Mouse (Mus musculus): Measurements from ENCODE around the gene Cpne4. TPM values are rescaled to one million over a fixed set of nuclear protein-coding genes. Genes with fewer than 3 reads are reported as not detected.

Gene Cpne4
- polyA plus RNA-seq, 1 experiment from 2014 or later: not detected

GRCm38 (mm10) chr9:105018186-105018585, 471.1 kb downstream of the Cpne4 start:
- Histone ChIP-seq H3K4me1 (ENCODE audit: control insufficient read depth, low read depth, low read length) (no peaks in the 10 kb centered on the region), H3K4me3 (ENCODE audit: low read depth, low read length) (no peak overlapping the region), H3K4me2 (ENCODE audit: low read depth, low read length) (no peak overlapping the region), H3K36me3 (ENCODE audit: control insufficient read depth, insufficient read depth) (no peaks in the 10 kb centered on the region), H3K9me3 (replicated peaks; ENCODE audit: control insufficient read depth, low read length) (no peaks in the 10 kb centered on the region), H3K27me3 (ENCODE audit: control insufficient read depth, insufficient read depth, low read depth, low read length) (no peaks in the 10 kb centered on the region), H3K9ac (ENCODE audit: low read depth, low read length) (no peak overlapping the region), H3K27ac (ENCODE audit: low read length) (no peak overlapping the region)
- ATAC-seq (ENCODE audit: low read depth): no peak
- WGBS (ENCODE audit: insufficient replicate concordance): 64% methylated on average over 7 of the region's 7 CpGs

- ATAC-seq (ENCODE audit: low read depth): no peak
- Histone ChIP-seq H3K4me3 (ENCODE audit: low read depth, low read length) (no peak overlapping the region), H3K4me1 (ENCODE audit: control insufficient read depth, low read depth, low read length) (no peaks in the 10 kb centered on the region), H3K9me3 (replicated peaks; ENCODE audit: control insufficient read depth, low read length) (no peaks in the 10 kb centered on the region), H3K27ac (ENCODE audit: low read length) (no peak overlapping the region), H3K36me3 (ENCODE audit: control insufficient read depth, insufficient read depth) (no peaks in the 10 kb centered on the region), H3K9ac (ENCODE audit: low read depth, low read length) (no peak overlapping the region), H3K27me3 (ENCODE audit: control insufficient read depth, insufficient read depth, low read depth, low read length) (no peaks in the 10 kb centered on the region), H3K4me2 (ENCODE audit: low read depth, low read length) (no peak overlapping the region)
- 46% methylated on average over 3 of the region's 3 CpGs for whole genome bisulfite sequencing (ENCODE audit: insufficient replicate concordance)
Observed at GRCm38 (mm10) chr9:105028311-105028710, 481.2 kb downstream of the Cpne4 start.

GRCm38 (mm10) chr9:105032572-105032971, 485.5 kb downstream of the Cpne4 start:
- no peak for ATAC-seq (ENCODE audit: low read depth)
- WGBS (ENCODE audit: insufficient replicate concordance): 66% methylated on average over 9 of the region's 9 CpGs

GRCm38 (mm10) chr9:105033641-105034040, 486.6 kb downstream of the Cpne4 start:
- H3K4me2 ChIP-seq (ENCODE audit: low read depth, low read length): no peak overlapping the region
- WGBS (ENCODE audit: insufficient replicate concordance): 66% methylated on average over 7 of the region's 7 CpGs
- no peak overlapping the region for H3K4me3 ChIP-seq (ENCODE audit: low read depth, low read length)
- H3K9ac ChIP-seq (ENCODE audit: low read depth, low read length): no peak overlapping the region
- no peaks in the 10 kb centered on the region for H3K27me3 ChIP-seq (ENCODE audit: control insufficient read depth, insufficient read depth, low read depth, low read length)
- H3K27ac ChIP-seq (ENCODE audit: low read length): no peak overlapping the region
- H3K36me3 ChIP-seq (ENCODE audit: control insufficient read depth, insufficient read depth): no peaks in the 10 kb centered on the region
- no peak for ATAC-seq (ENCODE audit: low read depth)
- no peaks in the 10 kb centered on the region for H3K4me1 ChIP-seq (ENCODE audit: control insufficient read depth, low read depth, low read length)
- no peaks in the 10 kb centered on the region for H3K9me3 ChIP-seq (replicated peaks; ENCODE audit: control insufficient read depth, low read length)

More at GRCm38 (mm10) chr9:105032572-105032971, 485.5 kb downstream of the Cpne4 start:
- H3K4me2 ChIP-seq (ENCODE audit: low read depth, low read length): no peak overlapping the region
- H3K9me3 ChIP-seq (replicated peaks; ENCODE audit: control insufficient read depth, low read length): no peaks in the 10 kb centered on the region
- H3K27me3 ChIP-seq (ENCODE audit: control insufficient read depth, insufficient read depth, low read depth, low read length): no peaks in the 10 kb centered on the region
- no peaks in the 10 kb centered on the region for H3K4me1 ChIP-seq (ENCODE audit: control insufficient read depth, low read depth, low read length)
- H3K4me3 ChIP-seq (ENCODE audit: low read depth, low read length): no peak overlapping the region
- H3K9ac ChIP-seq (ENCODE audit: low read depth, low read length): no peak overlapping the region
- H3K27ac ChIP-seq (ENCODE audit: low read length): no peak overlapping the region
- H3K36me3 ChIP-seq (ENCODE audit: control insufficient read depth, insufficient read depth): no peaks in the 10 kb centered on the region

- WGBS (ENCODE audit: insufficient replicate concordance): 50% methylated on average over 3 of the region's 3 CpGs
- ATAC-seq (ENCODE audit: low read depth): no peak
- no peak overlapping the region for H3K27ac ChIP-seq (ENCODE audit: low read length)
Observed at GRCm38 (mm10) chr9:105037847-105038246, 490.8 kb downstream of the Cpne4 start.

GRCm38 (mm10) chr9:105046014-105046413, 498.9 kb downstream of the Cpne4 start:
- Histone ChIP-seq H3K4me2 (ENCODE audit: low read depth, low read length) (no peak overlapping the region), H3K4me1 (ENCODE audit: control insufficient read depth, low read depth, low read length) (no peaks in the 10 kb centered on the region), H3K36me3 (ENCODE audit: control insufficient read depth, insufficient read depth) (no peaks in the 10 kb centered on the region), H3K27ac (ENCODE audit: low read length) (no peak overlapping the region), H3K4me3 (ENCODE audit: low read depth, low read length) (no peak overlapping the region), H3K27me3 (ENCODE audit: control insufficient read depth, insufficient read depth, low read depth, low read length) (no peaks in the 10 kb centered on the region), H3K9ac (ENCODE audit: low read depth, low read length) (no peak overlapping the region), H3K9me3 (replicated peaks; ENCODE audit: control insufficient read depth, low read length) (no peaks in the 10 kb centered on the region)
- no peak for ATAC-seq (ENCODE audit: low read depth)
- 59% methylated on average over 7 of the region's 7 CpGs for WGBS (ENCODE audit: insufficient replicate concordance)

More at GRCm38 (mm10) chr9:105037847-105038246, 490.8 kb downstream of the Cpne4 start:
- no peak overlapping the region for H3K4me2 ChIP-seq (ENCODE audit: low read depth, low read length)
- H3K27me3 ChIP-seq (ENCODE audit: control insufficient read depth, insufficient read depth, low read depth, low read length): no peaks in the 10 kb centered on the region
- no peak overlapping the region for H3K9ac ChIP-seq (ENCODE audit: low read depth, low read length)
- no peaks in the 10 kb centered on the region for H3K4me1 ChIP-seq (ENCODE audit: control insufficient read depth, low read depth, low read length)
- no peaks in the 10 kb centered on the region for H3K36me3 ChIP-seq (ENCODE audit: control insufficient read depth, insufficient read depth)
- no peak overlapping the region for H3K4me3 ChIP-seq (ENCODE audit: low read depth, low read length)
- no peaks in the 10 kb centered on the region for H3K9me3 ChIP-seq (replicated peaks; ENCODE audit: control insufficient read depth, low read length)

- no peaks in the 10 kb centered on the region for H3K27me3 ChIP-seq (ENCODE audit: control insufficient read depth, insufficient read depth, low read depth, low read length)
- H3K4me3 ChIP-seq (ENCODE audit: low read depth, low read length): no peak overlapping the region
- H3K36me3 ChIP-seq (ENCODE audit: control insufficient read depth, insufficient read depth): no peaks in the 10 kb centered on the region
- no peaks in the 10 kb centered on the region for H3K9me3 ChIP-seq (replicated peaks; ENCODE audit: control insufficient read depth, low read length)
- no peak overlapping the region for H3K9ac ChIP-seq (ENCODE audit: low read depth, low read length)
- no peaks in the 10 kb centered on the region for H3K4me1 ChIP-seq (ENCODE audit: control insufficient read depth, low read depth, low read length)
- no peak overlapping the region for H3K4me2 ChIP-seq (ENCODE audit: low read depth, low read length)
- ATAC-seq (ENCODE audit: low read depth): no peak
- WGBS (ENCODE audit: insufficient replicate concordance): 53% methylated on average over 10 of the region's 10 CpGs
- no peak overlapping the region for H3K27ac ChIP-seq (ENCODE audit: low read length)
Observed at GRCm38 (mm10) chr9:105048351-105048750, 501.3 kb downstream of the Cpne4 start.

- no peak overlapping the region for H3K4me3 ChIP-seq (ENCODE audit: low read depth, low read length)
- WGBS (ENCODE audit: insufficient replicate concordance): 28% methylated on average over 2 of the region's 2 CpGs
Observed at GRCm38 (mm10) chr9:105049636-105050035, 502.6 kb downstream of the Cpne4 start.

GRCm38 (mm10) chr9:105050257-105050656, 503.2 kb downstream of the Cpne4 start:
- Histone ChIP-seq H3K9me3 (replicated peaks; ENCODE audit: control insufficient read depth, low read length) (no peaks in the 10 kb centered on the region), H3K4me2 (ENCODE audit: low read depth, low read length) (no peak overlapping the region), H3K27me3 (ENCODE audit: control insufficient read depth, insufficient read depth, low read depth, low read length) (no peaks in the 10 kb centered on the region), H3K27ac (ENCODE audit: low read length) (no peak overlapping the region), H3K4me1 (ENCODE audit: control insufficient read depth, low read depth, low read length) (no peaks in the 10 kb centered on the region), H3K36me3 (ENCODE audit: control insufficient read depth, insufficient read depth) (no peaks in the 10 kb centered on the region), H3K4me3 (ENCODE audit: low read depth, low read length) (no peak overlapping the region), H3K9ac (ENCODE audit: low read depth, low read length) (no peak overlapping the region)
- ATAC-seq (ENCODE audit: low read depth): no peak
- WGBS (ENCODE audit: insufficient replicate concordance): 39% methylated on average over 2 of the region's 2 CpGs

More at GRCm38 (mm10) chr9:105049636-105050035, 502.6 kb downstream of the Cpne4 start:
- Histone ChIP-seq H3K36me3 (ENCODE audit: control insufficient read depth, insufficient read depth) (no peaks in the 10 kb centered on the region), H3K4me1 (ENCODE audit: control insufficient read depth, low read depth, low read length) (no peaks in the 10 kb centered on the region), H3K27ac (ENCODE audit: low read length) (no peak overlapping the region), H3K27me3 (ENCODE audit: control insufficient read depth, insufficient read depth, low read depth, low read length) (no peaks in the 10 kb centered on the region), H3K9me3 (replicated peaks; ENCODE audit: control insufficient read depth, low read length) (no peaks in the 10 kb centered on the region), H3K4me2 (ENCODE audit: low read depth, low read length) (no peak overlapping the region), H3K9ac (ENCODE audit: low read depth, low read length) (no peak overlapping the region)
- no peak for ATAC-seq (ENCODE audit: low read depth)

Data from liver, embryonic 16.5 days (tissue).